9 mouse cellular contexts compared by ENCODE assay signal in genomic region chr15:81928277-81928676, GRCm38 (mm10). TPM values are rescaled to one million over a fixed set of nuclear protein-coding genes. Genes with fewer than 3 reads are reported as not detected.
DNase-seq lines count a peak whose midpoint lies in the region; ATAC-seq and TF ChIP-seq lines count a peak whose summit lies in the region.
"Had no signal": no experiment of that assay in that cellular context is flagged by ENCODE, and none has a peak within 500 bp of the region (broad histone marks: within the 10 kb centered on the region; RNA-seq: fewer than 3 reads in every experiment).

No protein-coding gene starts in this region.

- H3K27me3 ChIP-seq in midbrain, embryonic 14.5 days (ENCODE audit: control insufficient read depth, insufficient read depth, low read length): no peaks in the 10 kb centered on the region
- H3K27me3 ChIP-seq in midbrain, embryonic 10.5 days (ENCODE audit: low read depth, poor library complexity, severe bottlenecking): no peaks in the 10 kb centered on the region
- H3K27me3 ChIP-seq in hindbrain, postnatal 0 days (ENCODE audit: insufficient read depth, low read length): no peaks in the 10 kb centered on the region

- no peak overlapping the region for H3K4me2 ChIP-seq in midbrain, embryonic 14.5 days (ENCODE audit: low read length)
- H3K4me2 ChIP-seq in hindbrain, postnatal 0 days (ENCODE audit: low read depth, low read length): no peak overlapping the region

- peaks cover 10% of the 10 kb centered on the region for H3K4me1 ChIP-seq in midbrain, embryonic 14.5 days (ENCODE audit: control insufficient read depth, insufficient read depth, low read length)
- peaks cover 36% of the 10 kb centered on the region for H3K4me1 ChIP-seq in midbrain, embryonic 10.5 days
- H3K4me1 ChIP-seq in hindbrain, postnatal 0 days (ENCODE audit: insufficient read depth, low read length): peaks cover 16% of the 10 kb centered on the region

- no peaks in the 10 kb centered on the region for H3K9me3 ChIP-seq in midbrain, embryonic 14.5 days (ENCODE audit: control insufficient read depth, low read length)
- no peaks in the 10 kb centered on the region for H3K9me3 ChIP-seq in midbrain, embryonic 10.5 days (replicated peaks)
- no peaks in the 10 kb centered on the region for H3K9me3 ChIP-seq in hindbrain, postnatal 0 days (ENCODE audit: low read length)

- peak; percentile 65 to 84 for DNase-seq in adrenal gland, adult (ENCODE audit: inconsistent age in 2 of 2, low spot score in 1 of 2)
- DNase-seq in adrenal gland, adult 8-10 months: no peak
- DNase-seq in midbrain, embryonic 14.5 days: peak; percentile 65
- DNase-seq in midbrain, embryonic 10.5 days (ENCODE audit: low spot score): no peak
- peak; percentile 75 for DNase-seq in hindbrain, postnatal 0 days (ENCODE audit: low spot score)
- peak; percentile 65 to 69 for DNase-seq in lung, postnatal 4 days
- no peak for DNase-seq in thymus, postnatal 14 days
- DNase-seq in thymus, adult 18-20 months: no peak

- 46% methylated on average over 11 of the region's 11 CpGs for WGBS in midbrain, embryonic 14.5 days
- WGBS in midbrain, embryonic 10.5 days: 72% methylated on average over 11 of the region's 11 CpGs
- 28% methylated on average over 11 of the region's 11 CpGs for WGBS in hindbrain, postnatal 0 days

- no peak overlapping the region for H3K9ac ChIP-seq in midbrain, embryonic 14.5 days (replicated peaks; ENCODE audit: low read length)
- H3K9ac ChIP-seq in hindbrain, postnatal 0 days (replicated peaks; ENCODE audit: low read length): no peak overlapping the region

- no peaks in the 10 kb centered on the region for H3K36me3 ChIP-seq in midbrain, embryonic 14.5 days (ENCODE audit: control insufficient read depth, insufficient read depth, low read length)
- peaks cover 8% of the 10 kb centered on the region for H3K36me3 ChIP-seq in midbrain, embryonic 10.5 days
- H3K36me3 ChIP-seq in hindbrain, postnatal 0 days (ENCODE audit: insufficient read depth, low read length): no peaks in the 10 kb centered on the region

- no peak overlapping the region for H3K4me3 ChIP-seq in midbrain, embryonic 14.5 days (replicated peaks; ENCODE audit: low read depth, low read length)
- no peak overlapping the region for H3K4me3 ChIP-seq in midbrain, embryonic 10.5 days
- no peak overlapping the region for H3K4me3 ChIP-seq in hindbrain, postnatal 0 days (ENCODE audit: low read length)
- H3K4me3 ChIP-seq: erythroblast, embryonic 14.5 days had no signal

- H3K27ac ChIP-seq in midbrain, embryonic 14.5 days (replicated peaks; ENCODE audit: low read depth, low read length): no peak overlapping the region
- H3K27ac ChIP-seq in midbrain, embryonic 10.5 days (replicated peaks): no peak overlapping the region
- peak overlapping the region; percentile 80 for H3K27ac ChIP-seq in hindbrain, postnatal 0 days

- no peak for ATAC-seq in midbrain, embryonic 14.5 days (ENCODE audit: low FRiP score, low TSS enrichment)
- ATAC-seq in hindbrain, postnatal 0 days: no peak

- TF ChIP-seq CTCF in hindbrain, postnatal 0 days (IDR thresholded peaks at IDR 0.05; ENCODE audit: low read depth): no peak

RNA-seq across cellular contexts. Expression of gene Polr3h, which starts 2.2 kb away (rescaled TPM):
- total RNA-seq in adrenal gland, adult 8-10 months (2022): 10 to 100 TPM; 27.5 to 39.2 (median 31.5) TPM
- 67.7 and 74.2 TPM in 2 replicates for polyA plus RNA-seq in midbrain, embryonic 14.5 days (2014; fragmentation: Nextera tagmentation; extraction: Ambion mirVana)
- 76.2 and 80.8 TPM in 2 replicates for polyA plus RNA-seq in midbrain, embryonic 10.5 days (2016; fragmentation: Nextera tagmentation; extraction: Ambion mirVana)
- total RNA-seq in hindbrain, postnatal 0 days (2014; rRNA removed): 47.2 and 48.7 TPM in 2 replicates
- polyA plus RNA-seq in hindbrain, postnatal 0 days (2015; fragmentation: Nextera tagmentation; extraction: Ambion mirVana): 98.7 and 101 TPM in 2 replicates

RNA-seq across cellular contexts. Expression of gene Csdc2, which starts 8.3 kb away (rescaled TPM):
- 10 to 100 TPM in 2 of 4 experiments, 1 to 10 TPM in 2; 8.6 to 33.7 (median 19.6) TPM for total RNA-seq in adrenal gland, adult 8-10 months (2022)
- 167 and 188 TPM in 2 replicates for polyA plus RNA-seq in midbrain, embryonic 14.5 days (2014; fragmentation: Nextera tagmentation; extraction: Ambion mirVana)
- polyA plus RNA-seq in midbrain, embryonic 10.5 days (2016; fragmentation: Nextera tagmentation; extraction: Ambion mirVana): 13.8 and 20.6 TPM in 2 replicates
- 178 and 188 TPM in 2 replicates for total RNA-seq in hindbrain, postnatal 0 days (2014; rRNA removed)
- 239 and 269 TPM in 2 replicates for polyA plus RNA-seq in hindbrain, postnatal 0 days (2015; fragmentation: Nextera tagmentation; extraction: Ambion mirVana)
- polyA plus RNA-seq: erythroblast, embryonic 14.5 days had no signal

RNA-seq across cellular contexts. Expression of gene Pmm1, which starts 32.5 kb away (rescaled TPM):
- total RNA-seq in adrenal gland, adult 8-10 months (2022): 100 to 1,000 TPM in 2 of 4 experiments, 10 to 100 TPM in 2; 71.1 to 132 (median 86.3) TPM
- 67.1 and 94.5 TPM in 2 replicates for polyA plus RNA-seq in midbrain, embryonic 14.5 days (2014; fragmentation: Nextera tagmentation; extraction: Ambion mirVana)
- polyA plus RNA-seq in midbrain, embryonic 10.5 days (2016; fragmentation: Nextera tagmentation; extraction: Ambion mirVana): 31.9 and 34.9 TPM in 2 replicates
- 123 and 164 TPM in 2 replicates for total RNA-seq in hindbrain, postnatal 0 days (2014; rRNA removed)
- 140 and 142 TPM in 2 replicates for polyA plus RNA-seq in hindbrain, postnatal 0 days (2015; fragmentation: Nextera tagmentation; extraction: Ambion mirVana)

RNA-seq across cellular contexts. Expression of gene 1700029P11Rik, which starts 52.1 kb away (rescaled TPM):
- not detected for total RNA-seq in adrenal gland, adult 8-10 months (2022)
- polyA plus RNA-seq in midbrain, embryonic 14.5 days (2014; fragmentation: Nextera tagmentation; extraction: Ambion mirVana): not detected in 2 replicates
- polyA plus RNA-seq in midbrain, embryonic 10.5 days (2016; fragmentation: Nextera tagmentation; extraction: Ambion mirVana): not detected in 2 replicates
- not detected in 2 replicates for total RNA-seq in hindbrain, postnatal 0 days (2014; rRNA removed)
- not detected in 2 replicates for polyA plus RNA-seq in hindbrain, postnatal 0 days (2015; fragmentation: Nextera tagmentation; extraction: Ambion mirVana)
- polyA plus RNA-seq: erythroblast, embryonic 14.5 days had no signal

RNA-seq across cellular contexts. Expression of gene Aco2, which starts 56.2 kb away (rescaled TPM):
- 100 to 1,000 TPM; 297 to 630 (median 469) TPM for total RNA-seq in adrenal gland, adult 8-10 months (2022)
- polyA plus RNA-seq in midbrain, embryonic 14.5 days (2014; fragmentation: Nextera tagmentation; extraction: Ambion mirVana): 211 and 221 TPM in 2 replicates
- 152 and 163 TPM in 2 replicates for polyA plus RNA-seq in midbrain, embryonic 10.5 days (2016; fragmentation: Nextera tagmentation; extraction: Ambion mirVana)
- total RNA-seq in hindbrain, postnatal 0 days (2014; rRNA removed): 536 and 538 TPM in 2 replicates
- polyA plus RNA-seq in hindbrain, postnatal 0 days (2015; fragmentation: Nextera tagmentation; extraction: Ambion mirVana): 298 and 299 TPM in 2 replicates

Comparison
In these comparisons a context has a peak if more than half of its experiments do, and no peak if none do; other contexts are left out.
1. DNase-seq: peak in adrenal gland, adult (2 of 2), midbrain, embryonic 14.5 days (single experiment), hindbrain, postnatal 0 days (single experiment) and lung, postnatal 4 days (2 of 2); none in adrenal gland, adult 8-10 months (single experiment), midbrain, embryonic 10.5 days (single experiment), thymus, postnatal 14 days (single experiment) and thymus, adult 18-20 months (0 of 2).